Mouse (Mus musculus) adrenal gland, adult 10 weeks (tissue): ENCODE measurements around the gene Mtmr10. TPM values are rescaled to one million over a fixed set of nuclear protein-coding genes. Genes with fewer than 3 reads are reported as not detected.

Experiments used
- polyA plus RNA-seq: library from polyadenylated mRNA; stranded (reverse); fragments of 350-450 nt; fragmentation: Illumina TruSeq; extraction: RNeasy Lipid Tissue Mini Kit (QIAGEN cat#74804); gene quantifications from one replicate; pipeline ENCODE4 v1.2.3, GENCODE M21; 2014; ENCODE audit warnings: low read depth, low replicate concordance

Mtmr10 gene
- 31.3 TPM for polyA plus RNA-seq

GRCm38 (mm10) chr7:64287414-64288091 lies at the start of gene Mtmr10:
TSS of gene Mtmr10 (plus strand) at chr7:64287653.

GRCm38 (mm10) chr7:64373830-64374562 lies 86.5 kb downstream of the Mtmr10 start, which contains the start of gene Fan1:
TSS of gene Fan1 (minus strand) at chr7:64374095.

Other genes starting within 250 kb of the Mtmr10 start
- gene Trpm1, start 133.8 kb upstream of the Mtmr10 start, polyA plus RNA-seq, result not detected
- gene Fan1, start 86.4 kb downstream of the Mtmr10 start, polyA plus RNA-seq, result 6.8 TPM
- 77.6 TPM for gene Mphosph10, start 104.6 kb downstream of the Mtmr10 start, polyA plus RNA-seq
- 191 TPM for gene Mcee, start 105.0 kb downstream of the Mtmr10 start, polyA plus RNA-seq
- gene Apba2, start 214.1 kb downstream of the Mtmr10 start, polyA plus RNA-seq, result not detected